28 mouse cellular contexts compared by ENCODE assay signal in genomic region chr14:110913341-110913740, GRCm38 (mm10).
DNase-seq lines count a peak whose midpoint lies in the region; ATAC-seq lines count a peak whose summit lies in the region.
"Had no signal": no experiment of that assay in that cellular context is flagged by ENCODE, and none has a peak within 500 bp of the region (broad histone marks: within the 10 kb centered on the region; RNA-seq: fewer than 3 reads in every experiment).

No protein-coding gene starts in this region.

- no peak overlapping the region for H3K4me2 ChIP-seq in forebrain, embryonic 11.5 days (ENCODE audit: low read depth, low read length, severe bottlenecking)
- no peak overlapping the region for H3K4me2 ChIP-seq in forebrain, embryonic 15.5 days (replicated peaks)
- H3K4me2 ChIP-seq in hindbrain, embryonic 11.5 days (replicated peaks; ENCODE audit: low read depth, low read length) = no peak overlapping the region
- no peak overlapping the region for H3K4me2 ChIP-seq in hindbrain, embryonic 16.5 days (ENCODE audit: low read length)
- no peak overlapping the region for H3K4me2 ChIP-seq in neural tube, embryonic 11.5 days (ENCODE audit: low read depth)
- no peak overlapping the region for H3K4me2 ChIP-seq in neural tube, embryonic 15.5 days
- H3K4me2 ChIP-seq: embryonic facial prominence, embryonic 13.5 days; embryonic facial prominence, embryonic 15.5 days had no signal

- WGBS in forebrain, embryonic 11.5 days = 64% methylated on average over 2 of the region's 2 CpGs
- 63% methylated on average over 2 of the region's 2 CpGs for WGBS in forebrain, embryonic 15.5 days
- 63% methylated on average over 2 of the region's 2 CpGs for WGBS in hindbrain, embryonic 11.5 days
- WGBS in hindbrain, embryonic 16.5 days = 57% methylated on average over 2 of the region's 2 CpGs
- 69% methylated on average over 2 of the region's 2 CpGs for WGBS in neural tube, embryonic 11.5 days
- WGBS in neural tube, embryonic 15.5 days = 59% methylated on average over 2 of the region's 2 CpGs

- H3K4me3 ChIP-seq in forebrain, embryonic 11.5 days (ENCODE audit: low read depth, low read length) = no peak overlapping the region
- no peak overlapping the region for H3K4me3 ChIP-seq in forebrain, embryonic 15.5 days
- H3K4me3 ChIP-seq in hindbrain, embryonic 11.5 days (ENCODE audit: low read depth, low read length) = no peak overlapping the region
- no peak overlapping the region for H3K4me3 ChIP-seq in hindbrain, embryonic 16.5 days (ENCODE audit: low read length)
- no peak overlapping the region for H3K4me3 ChIP-seq in neural tube, embryonic 11.5 days (ENCODE audit: low read depth, low read length)
- H3K4me3 ChIP-seq in neural tube, embryonic 15.5 days (replicated peaks) = no peak overlapping the region
- H3K4me3 ChIP-seq: embryonic facial prominence, embryonic 13.5 days; embryonic facial prominence, embryonic 15.5 days; erythroblast, embryonic 14.5 days; forebrain, embryonic 10.5 days had no signal

- ATAC-seq in forebrain, embryonic 11.5 days (replicated peaks; ENCODE audit: low FRiP score) = peak; percentile 27; the same call in 1 of the 2 replicates
- ATAC-seq in forebrain, embryonic 15.5 days (replicated peaks) = no peak
- peak; percentile 58 for ATAC-seq in hindbrain, embryonic 11.5 days (ENCODE audit: low FRiP score)
- ATAC-seq in hindbrain, embryonic 16.5 days = no peak
- peak; percentile 60; the same call in 1 of the 2 replicates for ATAC-seq in neural tube, embryonic 11.5 days (ENCODE audit: insufficient read depth, low FRiP score, low TSS enrichment)
- no peak for ATAC-seq in neural tube, embryonic 15.5 days (ENCODE audit: low FRiP score)
- ATAC-seq: activated CD4-positive, CD25-positive, alpha-beta regulatory T cell, adult 4 months; CD4-positive, CD25-positive, alpha-beta regulatory T cell, adult 4 months; forebrain, embryonic 14.5 days; Patski had no signal

- no peaks in the 10 kb centered on the region for H3K36me3 ChIP-seq in forebrain, embryonic 11.5 days (ENCODE audit: control insufficient read depth, insufficient read depth, low read length)
- no peaks in the 10 kb centered on the region for H3K36me3 ChIP-seq in forebrain, embryonic 15.5 days
- H3K36me3 ChIP-seq in hindbrain, embryonic 11.5 days (ENCODE audit: control insufficient read depth, insufficient read depth, low read length) = no peaks in the 10 kb centered on the region
- no peaks in the 10 kb centered on the region for H3K36me3 ChIP-seq in hindbrain, embryonic 16.5 days (ENCODE audit: control insufficient read depth, insufficient read depth, low read length)
- H3K36me3 ChIP-seq in neural tube, embryonic 11.5 days (ENCODE audit: control insufficient read depth, insufficient read depth, low read length) = no peaks in the 10 kb centered on the region
- no peaks in the 10 kb centered on the region for H3K36me3 ChIP-seq in neural tube, embryonic 15.5 days
- H3K36me3 ChIP-seq: embryonic facial prominence, embryonic 13.5 days; embryonic facial prominence, embryonic 15.5 days; forebrain, embryonic 10.5 days; G1E had no signal

- peak; percentile 4 for DNase-seq in embryo, embryonic 10 days (ENCODE audit: low spot score)
- no peak for DNase-seq in embryo, embryonic 9.5 days (ENCODE audit: extremely low spot score)
- no peak for DNase-seq in forebrain, embryonic 11.5 days (ENCODE audit: low spot score)
- peak; percentile 3 for DNase-seq in hindbrain, embryonic 11.5 days (ENCODE audit: low spot score)
- no peak for DNase-seq in neural tube, embryonic 11.5 days (ENCODE audit: low spot score)
- DNase-seq: adrenal gland, adult 8-10 months; adrenal gland, postnatal 14 days; adrenal gland, postnatal 36 days; B cell, adult 2 months; cerebellum, adult 11 months; cerebellum, adult 18-20 months; cerebellum, adult 8-10 months; cerebellum, adult 9-11 months; cerebellum, postnatal 14 days; cerebellum, postnatal 36 days had no signal

- H3K27ac ChIP-seq in forebrain, embryonic 11.5 days (ENCODE audit: low read depth, low read length) = no peak overlapping the region
- no peak overlapping the region for H3K27ac ChIP-seq in forebrain, embryonic 15.5 days (replicated peaks)
- H3K27ac ChIP-seq in hindbrain, embryonic 11.5 days (ENCODE audit: low read depth, low read length) = no peak overlapping the region
- no peak overlapping the region for H3K27ac ChIP-seq in hindbrain, embryonic 16.5 days (ENCODE audit: low read depth, low read length)
- H3K27ac ChIP-seq in neural tube, embryonic 11.5 days (ENCODE audit: low read depth, low read length) = no peak overlapping the region
- H3K27ac ChIP-seq in neural tube, embryonic 15.5 days (replicated peaks) = no peak overlapping the region
- H3K27ac ChIP-seq: embryonic facial prominence, embryonic 13.5 days; embryonic facial prominence, embryonic 15.5 days; forebrain, embryonic 10.5 days had no signal

- no peaks in the 10 kb centered on the region for H3K27me3 ChIP-seq in forebrain, embryonic 11.5 days (ENCODE audit: control insufficient read depth, insufficient read depth, low read length)
- H3K27me3 ChIP-seq in forebrain, embryonic 15.5 days = no peaks in the 10 kb centered on the region
- H3K27me3 ChIP-seq in hindbrain, embryonic 11.5 days (ENCODE audit: control insufficient read depth, insufficient read depth, low read length) = no peaks in the 10 kb centered on the region
- H3K27me3 ChIP-seq in hindbrain, embryonic 16.5 days (replicated peaks; ENCODE audit: control insufficient read depth, insufficient read depth, low read length) = no peaks in the 10 kb centered on the region
- H3K27me3 ChIP-seq in neural tube, embryonic 11.5 days (ENCODE audit: control insufficient read depth, insufficient read depth, low read length) = no peaks in the 10 kb centered on the region
- no peaks in the 10 kb centered on the region for H3K27me3 ChIP-seq in neural tube, embryonic 15.5 days (replicated peaks)
- H3K27me3 ChIP-seq: CH12.LX; embryonic facial prominence, embryonic 13.5 days; embryonic facial prominence, embryonic 15.5 days; Patski had no signal

- H3K4me1 ChIP-seq in forebrain, embryonic 11.5 days (replicated peaks; ENCODE audit: control insufficient read depth, insufficient read depth, low read length) = no peaks in the 10 kb centered on the region
- no peaks in the 10 kb centered on the region for H3K4me1 ChIP-seq in forebrain, embryonic 15.5 days
- H3K4me1 ChIP-seq in hindbrain, embryonic 11.5 days (replicated peaks; ENCODE audit: control insufficient read depth, insufficient read depth, low read length) = no peaks in the 10 kb centered on the region
- H3K4me1 ChIP-seq in hindbrain, embryonic 16.5 days (ENCODE audit: control insufficient read depth, insufficient read depth, low read depth, low read length) = no peaks in the 10 kb centered on the region
- no peaks in the 10 kb centered on the region for H3K4me1 ChIP-seq in neural tube, embryonic 11.5 days (ENCODE audit: control insufficient read depth, insufficient read depth, low read length)
- no peaks in the 10 kb centered on the region for H3K4me1 ChIP-seq in neural tube, embryonic 15.5 days
- H3K4me1 ChIP-seq: embryonic facial prominence, embryonic 13.5 days; embryonic facial prominence, embryonic 15.5 days; forebrain, embryonic 10.5 days had no signal

- no peaks in the 10 kb centered on the region for H3K9me3 ChIP-seq in forebrain, embryonic 11.5 days (ENCODE audit: control insufficient read depth, low read length)
- no peaks in the 10 kb centered on the region for H3K9me3 ChIP-seq in forebrain, embryonic 15.5 days
- H3K9me3 ChIP-seq in hindbrain, embryonic 11.5 days (ENCODE audit: control insufficient read depth, low read length) = no peaks in the 10 kb centered on the region
- no peaks in the 10 kb centered on the region for H3K9me3 ChIP-seq in hindbrain, embryonic 16.5 days (ENCODE audit: control insufficient read depth, low read length)
- H3K9me3 ChIP-seq in neural tube, embryonic 11.5 days (ENCODE audit: control insufficient read depth, low read length) = no peaks in the 10 kb centered on the region
- H3K9me3 ChIP-seq in neural tube, embryonic 15.5 days (replicated peaks) = no peaks in the 10 kb centered on the region
- H3K9me3 ChIP-seq: embryonic facial prominence, embryonic 13.5 days; embryonic facial prominence, embryonic 15.5 days; forebrain, embryonic 10.5 days; G1E had no signal

- H3K9ac ChIP-seq in forebrain, embryonic 11.5 days (ENCODE audit: low read length) = no peak overlapping the region
- no peak overlapping the region for H3K9ac ChIP-seq in forebrain, embryonic 15.5 days (replicated peaks)
- H3K9ac ChIP-seq in hindbrain, embryonic 11.5 days (ENCODE audit: low read depth, low read length) = no peak overlapping the region
- H3K9ac ChIP-seq in hindbrain, embryonic 16.5 days (ENCODE audit: low read depth, low read length) = no peak overlapping the region
- H3K9ac ChIP-seq in neural tube, embryonic 11.5 days (ENCODE audit: low read length) = no peak overlapping the region
- H3K9ac ChIP-seq in neural tube, embryonic 15.5 days (replicated peaks) = no peak overlapping the region
- H3K9ac ChIP-seq: embryonic facial prominence, embryonic 13.5 days; embryonic facial prominence, embryonic 15.5 days had no signal

Comparison
In these comparisons a context has a peak if more than half of its experiments do, and no peak if none do; other contexts are left out.
1. DNase-seq: peak in embryo, embryonic 10 days (single experiment) and hindbrain, embryonic 11.5 days (single experiment); none in embryo, embryonic 9.5 days (single experiment), forebrain, embryonic 11.5 days (single experiment) and neural tube, embryonic 11.5 days (single experiment).
2. ATAC-seq: peak in forebrain, embryonic 11.5 days (single experiment), hindbrain, embryonic 11.5 days (single experiment) and neural tube, embryonic 11.5 days (single experiment); none in forebrain, embryonic 15.5 days (single experiment), hindbrain, embryonic 16.5 days (single experiment) and neural tube, embryonic 15.5 days (single experiment).